Mouse (Mus musculus) cerebellum, adult 11 months (tissue): ENCODE measurements around the gene Clip1.
"Not testable (repeated sequence)": the region's sequence is repeated elsewhere in the genome, so short reads cannot be mapped to it uniquely, and the experiment has no call there.

Experiments
- DNase-seq: peaks from one replicate; pipeline ENCODE4 v3.0.0; 2022

The Clip1 gene

DNA sequence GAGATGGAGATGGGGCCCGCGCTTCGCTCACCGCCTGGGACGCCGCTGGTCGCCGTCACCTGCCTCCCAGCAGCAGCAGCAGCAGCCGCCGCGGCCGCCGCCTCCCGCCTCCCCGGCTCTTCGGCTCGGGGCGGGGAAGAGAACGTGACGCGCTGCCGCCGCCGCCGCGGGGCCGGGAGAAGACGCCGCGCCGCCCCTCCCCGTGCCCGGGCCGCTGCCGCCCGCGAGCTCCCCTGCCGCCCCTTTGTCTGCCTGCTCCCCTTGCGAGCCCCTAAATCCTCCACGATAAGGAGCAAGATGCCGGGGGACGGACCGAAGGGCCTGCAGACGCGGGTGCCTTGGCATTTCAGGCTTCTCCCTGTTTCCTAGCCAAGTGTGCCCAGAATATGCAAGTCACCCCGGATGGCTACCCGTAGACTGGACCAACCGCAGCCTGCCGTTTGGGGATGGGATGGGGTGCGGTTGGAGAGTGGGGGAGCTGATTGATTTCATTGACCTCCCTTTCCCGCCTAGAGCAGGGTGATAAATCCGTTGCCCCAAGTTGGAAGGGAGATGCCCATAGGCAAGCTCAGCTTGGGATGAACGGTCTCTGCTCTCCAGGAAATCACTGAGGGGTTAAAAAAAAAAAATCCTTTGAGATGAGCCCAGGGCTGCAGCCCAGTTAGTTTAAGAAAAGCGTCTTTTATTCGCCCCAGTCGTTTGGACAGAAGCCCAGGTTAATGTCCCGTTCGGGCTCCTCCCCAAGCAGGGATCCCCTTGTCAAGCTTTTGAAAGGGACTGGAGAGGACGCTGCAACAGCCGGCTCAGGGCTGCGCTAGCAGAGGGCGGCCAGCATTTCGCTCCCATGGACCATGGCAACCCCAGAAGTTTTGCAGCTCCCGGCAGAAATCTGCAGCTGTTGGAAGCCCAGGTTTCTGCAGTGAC is at the start of gene Clip1:
TSS of gene Clip1 (minus strand) at position 398 of the 924 bp plus-strand sequence.
- peak; percentile 64 for DNase-seq

DNA sequence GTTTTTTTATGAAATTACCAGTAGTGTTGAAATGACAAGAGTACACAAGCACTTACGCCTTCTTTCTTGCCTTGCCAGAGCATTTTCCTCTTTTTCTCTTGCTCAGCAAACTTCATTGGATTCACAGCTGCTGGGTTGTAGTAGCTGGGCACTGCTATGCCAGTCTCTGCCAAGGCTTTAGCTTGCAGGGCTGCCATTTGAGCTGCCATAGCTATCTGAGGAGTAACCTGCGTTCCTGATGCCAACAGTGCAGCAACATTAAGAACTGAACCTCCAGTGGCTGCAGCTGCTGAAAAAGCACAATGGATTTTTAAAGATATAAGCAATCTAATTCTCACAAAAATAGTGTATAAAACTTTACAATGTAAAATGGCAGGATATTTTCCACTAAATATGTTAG is 46.6 kb upstream of the Clip1 start:
- DNase-seq = no peak

DNA sequence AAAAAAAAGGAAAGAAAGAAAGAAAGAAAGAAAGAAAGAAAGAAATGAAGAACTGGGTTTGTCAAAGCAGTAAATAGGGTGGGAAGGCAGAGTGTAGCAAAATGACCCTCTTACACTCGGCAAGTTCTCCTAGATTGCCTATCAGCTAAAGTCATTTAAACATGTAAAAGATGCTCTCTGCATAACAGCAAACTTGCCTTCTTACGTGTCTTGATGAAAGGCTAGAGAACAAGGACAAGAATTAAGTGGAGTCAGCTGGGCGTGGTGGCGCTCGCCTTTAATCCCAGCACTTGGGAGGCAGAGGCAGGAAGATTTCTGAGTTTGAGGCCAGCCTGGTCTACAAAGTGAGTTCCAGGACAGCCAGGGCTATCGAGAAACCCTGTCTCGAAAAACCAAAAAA is 39.4 kb upstream of the Clip1 start:
- not testable (repeated sequence) for DNase-seq

DNA sequence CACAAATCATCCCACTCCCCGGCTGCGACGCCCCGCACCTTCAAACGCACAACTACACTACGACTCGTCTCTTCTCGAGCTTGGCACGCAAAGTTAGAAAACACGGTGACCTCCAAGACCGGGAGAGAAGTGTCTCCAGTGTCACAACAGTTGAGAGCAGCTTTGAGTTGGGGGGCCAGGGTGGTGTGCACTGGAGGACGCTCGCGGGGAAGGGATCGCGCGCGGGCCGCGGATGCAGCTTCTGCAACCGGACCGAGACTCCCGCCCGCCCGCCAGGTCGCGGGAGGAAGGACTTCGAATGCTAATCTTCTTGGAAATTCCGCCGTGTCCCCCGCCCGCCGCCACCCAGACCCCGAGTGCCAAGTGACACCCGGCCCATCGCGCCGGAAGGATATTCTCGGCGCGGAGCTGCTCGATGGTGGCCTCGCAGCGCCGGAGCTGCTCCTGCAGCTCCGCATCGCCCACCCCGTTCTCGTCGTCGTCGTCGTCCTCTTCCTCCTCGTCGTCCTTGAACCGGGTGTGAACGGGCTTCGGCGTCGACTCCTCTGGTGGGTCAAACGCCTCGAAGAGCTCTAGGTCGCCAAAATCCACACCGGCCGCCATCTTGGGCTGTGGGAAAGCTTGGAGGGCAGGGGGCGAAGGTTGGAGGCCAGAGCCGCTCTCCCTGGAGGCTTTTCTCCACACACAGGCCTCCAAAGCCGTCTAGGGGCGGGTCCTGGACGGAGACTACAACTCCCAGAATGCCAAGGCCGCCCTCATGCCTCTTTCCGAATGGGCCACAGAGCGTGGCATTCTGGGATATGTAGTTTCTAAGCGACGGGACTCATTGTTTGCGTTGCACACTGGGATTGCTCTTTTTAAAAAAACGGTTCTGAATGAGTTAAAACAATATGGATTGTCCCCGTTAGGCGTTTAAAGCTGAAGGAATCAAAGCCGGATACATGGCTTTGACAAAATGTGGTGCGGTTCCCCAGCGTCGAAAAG is 36.2 kb upstream of the Clip1 start, which contains the start of gene Zcchc8:
TSS of gene Zcchc8 (minus strand) at position 773 of the 984 bp plus-strand sequence.
- peak; percentile 95 for DNase-seq

DNA sequence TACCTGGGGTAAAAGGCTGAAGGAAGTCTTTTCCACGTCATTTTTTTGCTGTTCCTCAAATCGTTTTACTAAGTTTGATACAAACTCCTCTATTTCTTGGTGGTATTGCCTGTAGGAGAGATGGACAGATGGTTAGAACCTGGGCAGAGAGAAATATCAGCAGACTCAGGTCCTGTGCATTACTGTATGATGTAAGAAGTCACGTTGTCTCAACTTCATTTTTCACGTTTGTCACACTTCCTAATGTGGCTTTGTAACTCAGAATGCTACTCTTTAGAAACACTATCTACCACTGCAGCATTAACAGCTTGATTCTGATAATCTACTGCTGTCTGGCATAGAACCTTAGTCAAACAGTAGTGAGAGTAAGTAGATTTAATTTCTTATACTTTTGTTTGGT is 30.2 kb upstream of the Clip1 start:
- no peak for DNase-seq

DNA sequence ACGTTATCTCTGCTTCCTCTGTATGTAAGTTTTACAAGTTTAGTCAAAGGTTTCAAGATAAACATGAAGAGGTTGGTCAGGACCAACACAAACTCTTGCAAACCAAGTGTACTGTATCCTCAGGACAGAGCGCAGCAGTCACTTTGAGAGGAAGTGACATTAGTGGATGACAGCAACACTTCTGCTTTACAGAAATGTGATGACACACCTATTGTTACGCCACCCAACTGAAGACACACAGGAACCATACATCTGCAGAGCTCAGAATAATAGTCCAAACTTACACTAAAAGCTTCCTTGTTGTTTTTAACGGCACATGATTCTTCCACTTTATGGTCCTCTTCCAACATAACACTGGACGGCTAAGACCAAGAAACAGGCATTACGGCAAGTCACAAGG is 29.4 kb upstream of the Clip1 start:
- DNase-seq = no peak

DNA sequence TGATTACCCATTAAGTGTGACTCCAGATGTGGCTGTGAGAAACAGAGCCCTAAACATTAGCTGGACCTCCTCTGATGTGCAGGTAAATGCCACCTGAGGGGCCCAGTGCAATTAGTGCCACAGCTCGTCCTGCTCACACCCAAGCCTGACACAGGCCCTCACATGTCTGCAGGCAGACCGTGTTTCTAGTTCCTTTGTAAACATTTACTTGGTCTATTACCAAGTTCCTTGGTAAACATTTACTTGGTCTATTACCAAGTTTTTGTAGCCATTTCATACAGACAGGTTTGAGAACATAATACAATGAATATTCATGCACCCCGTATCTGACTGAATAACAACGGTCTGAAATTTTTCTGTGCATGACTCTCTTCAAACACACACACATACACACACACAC is 25.2 kb upstream of the Clip1 start:
- no peak for DNase-seq

DNA sequence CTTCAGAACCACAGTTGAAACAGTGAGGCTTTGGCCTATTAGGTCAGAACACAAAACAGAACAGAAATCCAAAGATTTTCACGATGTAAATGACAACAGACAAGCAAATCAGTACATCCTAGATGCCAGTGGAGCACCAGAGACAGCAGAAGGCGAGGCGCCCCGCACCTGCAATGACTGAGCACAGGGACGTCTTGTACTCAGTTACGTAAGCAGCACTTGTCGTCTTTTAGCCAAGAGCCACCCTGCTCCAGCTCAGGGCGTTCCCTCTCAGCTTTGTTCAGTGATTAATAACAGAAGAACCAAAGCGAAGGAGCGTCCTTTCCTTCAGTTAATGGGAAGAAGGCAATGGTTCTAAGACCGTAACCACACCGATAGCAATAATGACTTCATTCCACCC is 24.2 kb upstream of the Clip1 start:
- DNase-seq = no peak

DNA sequence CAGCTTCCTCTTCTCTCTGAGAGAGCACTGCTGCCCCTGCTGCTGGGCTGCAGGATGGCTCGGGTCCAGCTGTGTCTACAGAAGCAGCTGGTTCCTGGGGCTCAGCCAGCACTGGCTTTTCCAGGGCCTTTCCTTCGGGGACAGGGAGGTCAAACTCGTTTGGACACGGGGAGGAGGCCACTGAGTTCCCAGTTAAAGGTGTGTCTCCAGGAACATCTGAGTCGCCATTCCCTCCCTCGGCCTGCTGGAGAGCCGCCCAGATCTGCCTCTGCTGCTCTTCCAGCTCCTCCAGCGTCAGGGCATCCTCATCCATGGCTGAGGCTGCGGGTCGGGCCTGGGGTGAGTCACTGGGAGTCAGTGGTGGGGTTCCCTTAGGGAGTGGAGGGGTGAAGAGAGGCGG is 16.2 kb upstream of the Clip1 start:
- no peak for DNase-seq

DNA sequence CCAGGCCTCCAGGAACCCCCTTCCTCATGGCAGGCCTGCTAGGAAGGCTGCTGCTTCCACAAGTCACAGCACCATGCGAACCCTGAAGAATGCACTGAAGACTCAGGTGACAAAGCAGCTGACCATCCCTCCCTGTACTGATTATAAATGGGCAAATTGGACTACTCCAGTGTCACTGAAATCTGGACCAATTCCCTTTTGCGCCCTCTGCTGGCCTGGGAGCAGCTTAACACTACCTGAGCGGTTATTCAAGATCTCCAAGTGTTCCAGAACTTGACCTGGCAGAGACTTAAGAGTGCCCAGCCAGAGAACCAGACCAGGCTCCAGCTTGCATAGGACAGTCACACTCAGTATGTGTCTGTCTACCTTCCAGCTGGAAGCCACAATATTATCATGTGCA is 14.8 kb upstream of the Clip1 start:
- peak; percentile 76 for DNase-seq

DNA sequence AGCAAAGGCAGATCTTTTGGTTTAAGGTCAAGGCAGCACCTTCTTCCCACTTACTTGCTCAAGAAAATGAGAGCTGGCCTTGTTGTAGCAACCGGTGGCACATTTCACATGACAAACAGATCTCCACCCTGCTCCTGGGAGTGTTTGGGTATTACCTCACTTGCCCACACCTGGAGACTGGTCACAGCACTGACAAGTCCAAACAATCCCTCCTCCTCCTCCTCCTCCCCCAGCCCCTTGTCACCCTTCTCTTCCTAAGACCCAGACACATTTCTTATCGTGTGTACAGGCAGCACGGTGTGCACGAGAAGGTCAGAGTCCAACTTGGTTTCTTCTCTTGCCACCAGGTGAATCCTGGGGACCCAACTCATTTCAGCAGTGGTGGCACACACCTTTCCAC is 12.5 kb upstream of the Clip1 start:
- DNase-seq = no peak

DNA sequence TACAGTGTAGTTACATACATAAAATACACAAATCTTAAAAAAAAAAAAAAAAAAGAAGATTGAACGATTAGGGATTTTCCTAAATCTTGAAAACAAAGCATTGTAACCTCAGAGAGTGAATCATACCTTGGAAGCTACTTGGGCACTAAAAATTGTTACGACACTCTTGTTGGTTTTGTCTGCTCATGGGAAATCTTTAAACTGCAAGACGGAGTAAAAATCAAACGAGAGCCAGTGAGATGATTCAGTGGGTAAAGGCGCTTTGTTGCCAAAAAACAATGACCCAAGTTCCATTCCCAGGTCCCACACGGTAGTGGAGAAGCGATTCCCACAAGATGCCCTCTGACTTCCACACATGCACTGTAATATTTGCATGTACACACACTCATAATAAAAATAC is 11.8 kb upstream of the Clip1 start:
- no peak for DNase-seq

DNA sequence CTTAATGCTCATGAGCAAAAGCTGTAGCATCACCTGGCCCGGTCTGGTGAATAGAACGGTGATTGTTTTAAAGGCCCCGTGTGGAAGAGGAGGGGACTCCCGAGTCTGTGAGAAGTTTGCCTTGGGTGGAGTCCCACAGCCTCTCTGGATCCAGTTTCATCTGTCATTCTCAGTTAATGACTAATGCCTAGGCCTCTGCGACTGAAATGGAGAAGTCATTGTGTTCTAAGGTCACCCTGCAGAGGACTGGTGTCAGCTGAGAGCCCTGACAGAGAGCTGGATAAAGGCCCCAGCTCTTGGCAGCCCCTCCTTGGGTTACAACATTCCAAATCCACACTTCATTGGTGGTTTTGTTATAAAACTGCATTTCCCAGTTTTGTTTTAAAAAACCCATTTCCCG is 10.1 kb upstream of the Clip1 start:
- DNase-seq = no peak

DNA sequence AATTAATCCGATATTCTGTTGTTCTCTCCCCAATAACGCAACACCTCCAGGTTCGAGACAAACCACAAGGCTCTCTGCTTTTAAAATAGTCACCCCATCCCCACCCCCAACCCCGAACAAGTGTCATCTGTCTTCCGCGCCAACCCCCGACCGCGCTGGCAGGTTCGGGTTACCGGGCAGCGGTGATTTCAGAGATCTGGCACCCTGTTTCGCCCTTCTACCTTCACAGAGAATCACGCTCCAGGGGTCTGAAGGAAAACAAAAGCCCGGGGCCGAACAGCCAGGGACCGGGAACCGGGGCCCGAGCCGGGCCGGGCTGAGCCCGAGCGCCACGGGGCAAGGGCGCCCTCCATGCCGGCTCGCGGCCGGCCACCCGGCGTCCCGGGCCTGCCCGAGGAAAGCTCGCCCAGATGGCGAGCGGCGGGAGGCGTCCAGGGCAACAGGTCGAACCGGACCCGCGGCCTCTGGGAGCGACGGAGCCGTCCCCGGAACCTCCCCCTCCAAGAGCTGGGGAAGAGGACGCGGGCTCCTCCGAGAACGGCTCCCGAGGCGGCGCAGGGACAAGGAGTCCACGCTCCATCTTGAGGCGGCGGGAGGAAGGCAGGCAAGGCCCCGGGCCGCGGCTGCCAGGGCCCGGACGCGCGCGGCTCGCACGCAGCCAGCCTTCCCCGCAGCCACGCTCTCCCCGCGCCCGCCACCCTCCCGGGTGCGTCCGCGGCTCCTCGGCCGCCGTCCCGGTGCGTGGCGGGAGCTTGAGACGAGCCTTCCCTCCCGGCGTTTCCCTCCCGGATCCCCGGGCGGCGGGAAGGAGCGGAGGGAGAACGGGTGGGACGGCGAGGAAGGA is 819 bp downstream of the Clip1 start:
- peak; percentile 70 for DNase-seq

DNA sequence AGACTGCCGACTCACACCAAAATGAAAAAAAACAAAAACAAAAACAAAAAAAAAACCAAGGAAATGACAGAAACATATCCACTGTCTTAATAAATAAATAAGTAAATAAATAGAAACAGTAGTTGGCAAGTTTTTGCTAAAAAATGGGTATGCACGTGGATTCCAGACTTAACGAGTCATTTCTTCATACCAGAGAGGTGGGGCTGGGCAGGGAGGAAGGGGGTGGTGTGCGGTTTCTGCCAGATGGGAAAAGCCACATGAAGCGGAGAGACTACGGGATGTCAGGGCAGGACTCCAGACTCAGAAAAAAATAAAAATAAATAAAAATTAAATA is 1.4 kb downstream of the Clip1 start:
- DNase-seq = peak; percentile 49

DNA sequence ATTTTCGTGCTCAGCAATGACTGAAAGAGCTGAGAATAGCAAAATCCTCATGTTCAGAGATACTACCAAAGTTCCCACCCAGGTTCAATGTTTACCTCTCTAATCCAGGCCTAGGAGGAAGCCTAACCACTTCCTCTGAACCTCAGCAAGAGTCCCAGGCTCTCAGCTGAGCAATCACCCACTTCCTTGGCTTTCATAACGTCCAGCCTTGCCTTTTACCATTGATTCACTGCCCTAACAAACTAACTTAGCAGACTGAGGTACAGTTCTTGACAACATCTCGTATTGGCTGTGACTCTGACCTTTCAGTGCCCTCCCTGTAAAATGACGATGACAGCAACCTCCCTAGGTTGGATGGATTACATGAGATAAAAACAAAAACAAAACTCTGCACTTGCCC is 2.0 kb downstream of the Clip1 start:
- DNase-seq = no peak

DNA sequence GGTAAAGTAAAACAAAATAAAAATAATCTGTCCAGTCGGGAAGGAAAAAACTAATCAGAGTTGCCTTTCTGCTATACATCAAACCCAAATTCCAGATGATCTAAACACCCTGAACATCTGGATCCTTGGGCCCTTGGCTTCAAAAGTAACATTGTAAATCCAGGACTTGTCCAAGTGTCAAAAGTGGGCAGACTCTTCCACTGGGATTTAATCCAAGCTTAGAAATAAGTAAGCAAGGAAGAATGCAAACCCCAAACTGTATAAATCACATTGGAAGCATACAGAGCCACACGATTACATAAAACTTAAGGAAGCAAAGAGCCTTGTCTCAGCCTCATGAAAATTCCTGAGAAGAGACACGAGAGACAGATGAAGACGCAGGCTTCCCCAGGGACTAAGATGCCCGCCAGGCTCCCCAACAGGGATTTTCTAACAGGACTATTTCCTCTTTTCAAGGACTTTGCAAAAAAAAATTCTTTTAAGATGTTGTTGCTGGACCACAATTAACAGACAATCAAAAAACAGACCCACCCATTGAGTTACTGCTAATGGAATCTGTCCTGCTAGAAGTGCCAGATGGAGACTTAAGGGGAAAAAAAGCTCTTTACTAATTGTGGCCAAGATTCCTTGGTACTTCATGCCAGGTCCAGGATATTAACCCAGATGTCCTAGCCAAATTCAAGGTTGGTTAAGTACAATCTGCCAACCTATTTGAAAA is 4.7 kb downstream of the Clip1 start:
- DNase-seq = peak; percentile 47

DNA sequence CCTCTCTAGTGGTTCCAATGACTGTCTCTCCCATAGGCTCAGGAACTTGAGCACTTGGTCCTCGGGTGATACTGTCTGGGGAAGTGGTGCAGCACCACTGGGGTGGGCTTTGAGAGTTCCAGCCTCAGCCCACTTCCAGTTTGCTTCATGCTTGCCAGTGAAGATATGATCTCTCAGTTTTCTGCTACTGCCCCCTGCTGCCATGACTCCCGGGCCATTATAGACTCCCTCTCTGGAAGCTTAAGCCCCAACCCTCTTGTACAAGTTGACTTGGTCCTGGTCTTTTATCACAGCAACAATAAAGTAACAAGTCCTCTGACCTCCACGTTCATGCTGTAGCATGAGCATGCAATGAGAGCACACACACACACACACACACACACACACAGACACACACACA is 5.3 kb downstream of the Clip1 start:
- no peak for DNase-seq

DNA sequence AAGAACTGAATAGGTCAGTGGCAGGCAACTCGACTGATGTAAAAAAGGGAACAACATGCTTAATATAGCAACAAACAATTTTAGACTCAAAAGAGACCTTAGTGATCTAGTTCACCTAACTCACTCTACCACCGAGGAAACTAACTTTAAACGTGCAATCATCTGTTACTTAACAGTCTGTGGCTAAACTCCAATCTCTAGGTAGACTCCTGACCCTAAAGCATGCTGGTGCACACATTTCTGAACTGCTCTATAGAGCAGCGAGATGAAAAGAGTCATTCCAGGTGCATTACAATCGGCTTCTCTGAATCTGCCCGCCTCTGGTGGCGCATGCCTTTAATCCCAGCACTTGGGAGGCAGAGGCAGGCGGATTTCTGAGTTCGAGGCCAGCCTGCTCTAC is 8.7 kb downstream of the Clip1 start:
- no peak for DNase-seq

DNA sequence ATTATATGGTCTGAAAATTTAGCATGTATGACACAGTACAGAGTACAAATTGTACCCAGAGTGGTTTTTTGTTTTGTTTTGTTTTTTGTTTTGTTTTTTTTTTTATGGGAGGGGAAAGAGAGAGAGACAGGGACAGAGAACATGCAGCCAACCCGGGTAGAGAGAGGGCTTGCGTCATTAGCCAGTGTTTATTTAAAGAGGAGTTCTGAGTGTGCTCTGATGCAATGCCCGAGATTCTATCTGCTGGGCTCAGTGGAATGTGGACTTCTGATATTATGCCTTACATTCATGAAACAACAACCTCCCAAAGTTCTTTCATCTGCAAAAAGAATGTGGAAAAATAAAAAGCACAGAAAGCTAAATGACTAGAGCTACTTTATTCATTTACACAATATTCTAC is 9.2 kb downstream of the Clip1 start:
- no peak for DNase-seq

DNA sequence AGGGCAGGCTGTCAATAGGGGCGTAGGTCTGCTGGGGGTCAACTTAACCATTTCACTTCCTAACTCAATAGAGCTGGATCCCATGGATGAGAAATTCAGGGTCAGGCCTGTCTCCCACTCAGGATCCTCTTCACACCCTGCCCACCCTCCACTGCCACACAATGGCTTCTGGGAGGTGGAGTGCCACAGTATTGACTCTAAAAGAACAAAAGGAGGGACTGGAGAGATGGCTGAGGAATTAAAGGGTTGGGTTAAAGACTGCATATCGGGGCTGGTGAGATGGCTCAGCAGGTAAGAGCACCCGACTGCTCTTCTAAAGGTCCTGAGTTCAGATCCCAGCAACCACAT is 13.0 kb downstream of the Clip1 start:
- DNase-seq = no peak

DNA sequence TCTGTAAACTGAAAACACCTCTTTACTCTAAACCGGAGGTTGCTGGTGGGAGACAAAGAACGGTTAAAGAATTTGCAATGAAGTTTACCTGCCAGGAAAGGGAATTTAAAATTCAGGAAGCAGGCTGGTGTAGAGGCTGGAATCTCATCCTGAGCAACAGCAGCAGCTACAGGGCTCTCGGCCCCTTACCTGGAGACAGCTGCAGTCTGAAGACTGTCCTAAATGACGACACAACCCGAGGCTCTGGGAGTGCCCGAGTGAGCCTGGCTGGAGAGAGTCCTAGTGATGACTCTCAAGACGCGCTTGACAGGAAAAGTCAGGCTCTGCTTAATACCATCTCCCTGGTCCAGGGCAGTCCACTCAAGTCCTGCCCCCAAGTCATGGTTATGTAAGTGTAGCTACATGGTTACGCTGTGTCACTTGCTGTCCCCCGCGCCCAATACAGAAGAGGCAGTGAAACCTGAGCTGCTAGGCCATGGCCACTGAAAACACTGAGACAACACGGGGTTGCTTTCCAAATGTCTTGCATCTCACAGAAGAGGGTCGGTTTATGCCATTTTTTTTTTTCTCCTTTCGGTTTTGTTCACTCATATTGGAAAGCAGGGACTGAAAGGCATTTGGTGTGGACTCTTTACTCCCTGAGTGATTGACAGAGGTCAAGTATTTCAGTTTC is 13.5 kb downstream of the Clip1 start:
- no peak for DNase-seq
